In genomic region chr10:69909856-69910255, GRCm38 (mm10) we compare ENCODE assay signal across 9 mouse cellular contexts.
DNase-seq lines count a peak whose midpoint lies in the region; ATAC-seq and TF ChIP-seq lines count a peak whose summit lies in the region.
"Had no signal": no experiment of that assay in that cellular context is flagged by ENCODE, and none has a peak within 500 bp of the region (broad histone marks: within the 10 kb centered on the region; RNA-seq: fewer than 3 reads in every experiment).

No protein-coding gene starts in this region.

- peak overlapping the region; percentile 71 for H3K27ac ChIP-seq in heart, postnatal 0 days (ENCODE audit: low read depth)
- peak overlapping the region; percentile 39; the same call in 1 of the 2 replicates for H3K27ac ChIP-seq in midbrain, embryonic 12.5 days (replicated peaks)
- H3K27ac ChIP-seq in midbrain, postnatal 0 days (ENCODE audit: low read depth, low read length): no peak overlapping the region
- peak overlapping the region; percentile 58 for H3K27ac ChIP-seq in liver, embryonic 11.5 days (ENCODE audit: low read depth, low read length)
- H3K27ac ChIP-seq in stomach, embryonic 16.5 days (ENCODE audit: low read length): peak overlapping the region; percentile 79
- H3K27ac ChIP-seq: hindbrain, postnatal 0 days had no signal

- DNase-seq in heart, postnatal 0 days (ENCODE audit: low spot score): no peak
- no peak for DNase-seq in heart, postnatal 4 days
- DNase-seq in midbrain, postnatal 0 days (ENCODE audit: low spot score): no peak
- no peak for DNase-seq in liver, embryonic 11.5 days (ENCODE audit: low spot score)
- DNase-seq in left cerebral cortex, postnatal 14 days (ENCODE audit: low spot score in 2 of 2): no peak
- DNase-seq: cerebellum, adult 9-10 months had no signal

- TF ChIP-seq EP300 in heart, postnatal 0 days (IDR thresholded peaks at IDR 0.05; ENCODE audit: low read depth): no peak

- H3K9ac ChIP-seq in heart, postnatal 0 days (replicated peaks; ENCODE audit: low read depth, low read length): no peak overlapping the region
- H3K9ac ChIP-seq in midbrain, embryonic 12.5 days (replicated peaks): no peak overlapping the region
- H3K9ac ChIP-seq in midbrain, postnatal 0 days (replicated peaks; ENCODE audit: low read length, poor library complexity, severe bottlenecking): no peak overlapping the region
- no peak overlapping the region; the same call in 1 of the 2 replicates for H3K9ac ChIP-seq in liver, embryonic 11.5 days (ENCODE audit: low read depth, low read length)
- no peak overlapping the region for H3K9ac ChIP-seq in stomach, embryonic 16.5 days (ENCODE audit: low read length)

- intact Hi-C loops in left cerebral cortex, postnatal 14 days (cut with DNase I): no loop called here

- no peak for TF ChIP-seq CTCF in heart, postnatal 0 days (IDR thresholded peaks at IDR 0.05; ENCODE audit: low read depth)
- no peak for TF ChIP-seq CTCF in midbrain, postnatal 0 days (IDR thresholded peaks at IDR 0.05)

- H3K9me3 ChIP-seq in heart, postnatal 0 days (replicated peaks; ENCODE audit: control insufficient read depth, low read length): no peaks in the 10 kb centered on the region
- no peaks in the 10 kb centered on the region for H3K9me3 ChIP-seq in midbrain, embryonic 12.5 days
- no peaks in the 10 kb centered on the region for H3K9me3 ChIP-seq in midbrain, postnatal 0 days (ENCODE audit: low read length)
- no peaks in the 10 kb centered on the region for H3K9me3 ChIP-seq in liver, embryonic 11.5 days (ENCODE audit: control insufficient read depth, low read length)
- H3K9me3 ChIP-seq in stomach, embryonic 16.5 days (replicated peaks; ENCODE audit: control insufficient read depth, low read length): no peaks in the 10 kb centered on the region

- WGBS in heart, postnatal 0 days: 67% methylated on average over 4 of the region's 4 CpGs
- WGBS in midbrain, embryonic 12.5 days: 87% methylated on average over 4 of the region's 4 CpGs
- WGBS in midbrain, postnatal 0 days: 85% methylated on average over 4 of the region's 4 CpGs
- 60% methylated on average over 4 of the region's 4 CpGs for WGBS in liver, embryonic 11.5 days
- 74% methylated on average over 4 of the region's 4 CpGs for WGBS in stomach, embryonic 16.5 days

- H3K27me3 ChIP-seq in heart, postnatal 0 days (ENCODE audit: control insufficient read depth, insufficient read depth, low read length): no peaks in the 10 kb centered on the region
- no peaks in the 10 kb centered on the region for H3K27me3 ChIP-seq in midbrain, embryonic 12.5 days
- no peaks in the 10 kb centered on the region for H3K27me3 ChIP-seq in midbrain, postnatal 0 days (ENCODE audit: insufficient read depth, low read length)
- no peaks in the 10 kb centered on the region for H3K27me3 ChIP-seq in liver, embryonic 11.5 days (replicated peaks; ENCODE audit: control insufficient read depth, insufficient read depth, low read length)
- H3K27me3 ChIP-seq in stomach, embryonic 16.5 days (ENCODE audit: control insufficient read depth, insufficient read depth, low read length): no peaks in the 10 kb centered on the region

- H3K36me3 ChIP-seq in heart, postnatal 0 days (replicated peaks; ENCODE audit: control insufficient read depth, insufficient read depth, low read length): 0 out of 2 replicates have a peak, but pooled peaks cover 1% of the 10 kb centered on the region
- H3K36me3 ChIP-seq in midbrain, embryonic 12.5 days: peaks cover 4% of the 10 kb centered on the region; the same call in 1 of the 2 replicates
- H3K36me3 ChIP-seq in midbrain, postnatal 0 days (ENCODE audit: insufficient read depth, low read length): peaks cover 3% of the 10 kb centered on the region; the same call in 1 of the 2 replicates
- H3K36me3 ChIP-seq in liver, embryonic 11.5 days (ENCODE audit: control insufficient read depth, insufficient read depth, low read length): no peaks in the 10 kb centered on the region
- H3K36me3 ChIP-seq in stomach, embryonic 16.5 days (ENCODE audit: control insufficient read depth, insufficient read depth, low read length): no peaks in the 10 kb centered on the region

- H3K4me2 ChIP-seq in heart, postnatal 0 days (ENCODE audit: low read depth, low read length): no peak overlapping the region
- no peak overlapping the region for H3K4me2 ChIP-seq in midbrain, embryonic 12.5 days (replicated peaks)
- no peak overlapping the region for H3K4me2 ChIP-seq in midbrain, postnatal 0 days (ENCODE audit: low read depth, low read length, poor library complexity, severe bottlenecking)
- H3K4me2 ChIP-seq in liver, embryonic 11.5 days: peak overlapping the region; percentile 15
- H3K4me2 ChIP-seq in stomach, embryonic 16.5 days (ENCODE audit: low read depth, low read length): no peak overlapping the region

- no peaks in the 10 kb centered on the region for H3K4me1 ChIP-seq in heart, postnatal 0 days (ENCODE audit: control insufficient read depth, insufficient read depth)
- no peaks in the 10 kb centered on the region for H3K4me1 ChIP-seq in midbrain, embryonic 12.5 days
- H3K4me1 ChIP-seq in midbrain, postnatal 0 days (ENCODE audit: insufficient read depth, low read length): no peaks in the 10 kb centered on the region
- peaks cover 17% of the 10 kb centered on the region for H3K4me1 ChIP-seq in liver, embryonic 11.5 days (replicated peaks; ENCODE audit: control insufficient read depth, insufficient read depth, low read length)
- 0 out of 2 replicates have a peak, but pooled peaks cover 6% of the 10 kb centered on the region for H3K4me1 ChIP-seq in stomach, embryonic 16.5 days (ENCODE audit: control insufficient read depth, insufficient read depth, low read length)

- 0 out of 2 replicates have a peak, but pooled peaks have one; percentile 10 for ATAC-seq in heart, postnatal 0 days (ENCODE audit: insufficient read depth, low read depth)
- ATAC-seq in midbrain, embryonic 12.5 days (ENCODE audit: low FRiP score, low read depth): no peak
- ATAC-seq in midbrain, postnatal 0 days (ENCODE audit: low FRiP score): no peak
- peak; percentile 27 for ATAC-seq in liver, embryonic 11.5 days (replicated peaks; ENCODE audit: low FRiP score)
- no peak for ATAC-seq in stomach, embryonic 16.5 days (ENCODE audit: insufficient read depth, low FRiP score)
- ATAC-seq: hindbrain, postnatal 0 days had no signal

- H3K4me3 ChIP-seq in heart, postnatal 0 days (ENCODE audit: low read depth, low read length): no peak overlapping the region
- no peak overlapping the region for H3K4me3 ChIP-seq in midbrain, embryonic 12.5 days
- no peak overlapping the region for H3K4me3 ChIP-seq in midbrain, postnatal 0 days (ENCODE audit: low read depth, low read length)
- no peak overlapping the region for H3K4me3 ChIP-seq in liver, embryonic 11.5 days (ENCODE audit: low read depth, low read length)
- no peak overlapping the region for H3K4me3 ChIP-seq in stomach, embryonic 16.5 days (replicated peaks; ENCODE audit: low read length)

Comparison
In these comparisons a context has a peak if more than half of its experiments do, and no peak if none do; other contexts are left out.
1. ATAC-seq: peak in heart, postnatal 0 days (single experiment) and liver, embryonic 11.5 days (single experiment); none in midbrain, embryonic 12.5 days (single experiment), midbrain, postnatal 0 days (single experiment) and stomach, embryonic 16.5 days (single experiment).